Mouse (Mus musculus) midbrain, embryonic 14.5 days (tissue): ENCODE measurements around the gene Bcat2. TPM values are rescaled to one million over a fixed set of nuclear protein-coding genes. Genes with fewer than 3 reads are reported as not detected.

Experiments
- ATAC-seq: fragments of 200-750 bp; cut with Nextera tagmentation; 2 replicates; pipeline ENCODE4 v1.8.0; 2017; ENCODE audit warnings: moderate number of reproducible peaks, moderate library complexity; ENCODE audit not compliant: low FRiP score, low TSS enrichment
- DNase-seq: peaks from one replicate; pipeline ENCODE4 v3.0.0-alpha.2; 2015
- H3K27ac ChIP-seq: fragments of 300-500 bp; sonication (generic); replicated peaks from 2 replicates; pipeline ENCODE4 v1.5.1; 2014; ENCODE audit warnings: mild to moderate bottlenecking, low read depth, low read length, moderate library complexity
- H3K27me3 ChIP-seq: fragments of 300-500 bp; sonication (generic); 2 replicates; pipeline ENCODE4 v1.6.1; 2014; ENCODE audit warnings: low read length, control low read depth, mixed read lengths; ENCODE audit not compliant: control insufficient read depth, insufficient read depth
- H3K36me3 ChIP-seq: fragments of 300-500 bp; sonication (generic); 2 replicates; pipeline ENCODE4 v1.6.1; 2014; ENCODE audit warnings: low read length, control low read depth; ENCODE audit not compliant: control insufficient read depth, insufficient read depth
- H3K4me1 ChIP-seq: fragments of 300-500 bp; sonication (generic); 2 replicates; pipeline ENCODE4 v1.6.1; 2014; ENCODE audit warnings: mild to moderate bottlenecking, antibody characterized with exemption, low read length, control low read depth; ENCODE audit not compliant: control insufficient read depth, insufficient read depth
- H3K4me2 ChIP-seq: fragments of 300-500 bp; sonication (generic); 2 replicates; pipeline ENCODE4 v1.6.1; 2014; ENCODE audit warnings: mild to moderate bottlenecking, low read length, moderate library complexity
- H3K4me3 ChIP-seq: fragments of 300-500 bp; sonication (generic); replicated peaks from 2 replicates; pipeline ENCODE4 v1.5.1; 2014; ENCODE audit warnings: low read depth, low read length
- H3K9ac ChIP-seq: fragments of 300-500 bp; sonication (generic); replicated peaks from 2 replicates; pipeline ENCODE4 v1.6.1; 2014; ENCODE audit warnings: mild to moderate bottlenecking, low read length, moderate library complexity
- H3K9me3 ChIP-seq: fragments of 300-500 bp; sonication (generic); 2 replicates; pipeline ENCODE4 v1.6.1; 2016; ENCODE audit warnings: low read length, control low read depth, mixed read lengths; ENCODE audit not compliant: control insufficient read depth
- WGBS: fragments of 180-500 bp; shearing (Covaris S2); extraction: QIAGEN DNeasy Blood & Tissue Kit; methylation state at CpG from one replicate; pipeline ENCODE4 v1.1.7; 2014; 5-methylcytosine and 5-hydroxymethylcytosine counted together
- polyA plus RNA-seq: library from polyadenylated mRNA; unstranded; fragments of >200 nt; fragmentation: Nextera tagmentation; extraction: Ambion mirVana; gene quantifications from 2 replicates; pipeline ENCODE4 v1.2.1, GENCODE M21; 2014

Gene Bcat2
- polyA plus RNA-seq, 1 experiment from 2014 or later = 14.9 TPM

- Histone ChIP-seq H3K9ac (no peak overlapping the region), H3K4me2 (no peak overlapping the region), H3K36me3 (no peaks in the 10 kb centered on the region), H3K27me3 (no peaks in the 10 kb centered on the region; the same call in 1 of the 2 replicates), H3K27ac (no peak overlapping the region), H3K4me3 (no peak overlapping the region), H3K9me3 (no peaks in the 10 kb centered on the region), H3K4me1 (no peaks in the 10 kb centered on the region)
- ATAC-seq (no peak), DNase-seq (no peak)
- 69% methylated on average over 6 of the region's 6 CpGs for WGBS
Observed at GRCm38 (mm10) chr7:45558907-45559306, 11.0 kb upstream of the Bcat2 start.

GRCm38 (mm10) chr7:45560241-45560640 lies 9.7 kb upstream of the Bcat2 start:
- Histone ChIP-seq H3K27ac (no peak overlapping the region), H3K9me3 (no peaks in the 10 kb centered on the region), H3K4me2 (no peak overlapping the region), H3K4me3 (no peak overlapping the region), H3K9ac (no peak overlapping the region), H3K27me3 (no peaks in the 10 kb centered on the region; the same call in 1 of the 2 replicates), H3K36me3 (no peaks in the 10 kb centered on the region), H3K4me1 (no peaks in the 10 kb centered on the region)
- WGBS = 82% methylated on average over 7 of the region's 7 CpGs
- ATAC-seq (no peak), DNase-seq (no peak)

GRCm38 (mm10) chr7:45560843-45561623 lies 8.9 kb upstream of the Bcat2 start:
- ATAC-seq (no peak), DNase-seq (peak; percentile 88)
- Histone ChIP-seq H3K9me3 (no peaks in the 10 kb centered on the region), H3K36me3 (no peaks in the 10 kb centered on the region), H3K9ac (no peak overlapping the region), H3K4me2 (no peak overlapping the region), H3K4me1 (no peaks in the 10 kb centered on the region), H3K4me3 (no peak overlapping the region), H3K27me3 (no peaks in the 10 kb centered on the region; the same call in 1 of the 2 replicates), H3K27ac (no peak overlapping the region)
- 27% methylated on average over 17 of the region's 17 CpGs for WGBS

DNA sequence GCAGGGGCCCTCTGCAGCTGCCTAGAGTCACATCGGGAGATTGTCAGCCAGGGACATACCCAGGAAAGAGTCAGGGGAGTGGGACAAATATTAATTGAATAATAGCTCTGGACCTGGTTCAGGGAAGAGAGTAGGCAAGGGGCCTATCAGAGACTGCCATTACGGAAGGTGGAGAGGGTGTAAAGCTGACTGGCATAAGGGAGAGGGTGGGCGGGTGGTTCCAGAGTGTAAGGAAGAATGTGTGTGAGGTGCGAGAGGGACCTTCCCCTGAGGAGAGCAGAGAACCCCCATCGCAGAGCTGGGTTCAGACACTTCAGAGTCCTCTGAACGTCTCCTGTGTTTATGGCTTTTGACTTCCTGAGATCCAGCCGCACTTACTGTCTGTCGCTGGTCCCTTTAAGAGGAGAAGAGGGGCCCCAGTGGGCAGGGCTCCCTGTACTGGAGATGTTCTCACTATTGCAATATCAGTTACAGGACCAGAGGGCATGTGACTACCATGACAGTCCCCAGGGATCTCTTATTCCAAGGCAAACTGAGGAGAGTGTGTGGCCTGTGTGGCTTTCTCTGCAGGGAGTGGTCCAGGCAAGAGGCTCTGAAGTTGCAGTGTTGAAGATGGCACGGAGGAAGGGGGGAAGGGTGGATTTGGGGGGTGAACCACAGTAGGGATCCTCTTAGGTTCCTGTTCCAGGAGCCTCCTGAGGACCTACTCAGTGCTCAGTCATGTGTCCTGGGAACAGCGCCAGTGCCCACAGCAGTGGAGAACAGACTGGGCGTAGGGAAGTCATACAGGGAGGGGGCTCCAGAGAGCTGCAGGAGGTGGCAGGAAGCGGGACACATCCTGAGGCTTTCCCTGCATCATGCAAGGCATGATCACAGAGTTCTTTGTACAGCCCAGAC lies 8.1 kb upstream of the Bcat2 start:
- no peak for ATAC-seq
- H3K4me3 ChIP-seq = no peak overlapping the region
- 62% methylated on average over 12 of the region's 12 CpGs for WGBS
- H3K36me3 ChIP-seq = no peaks in the 10 kb centered on the region
- H3K4me2 ChIP-seq = no peak overlapping the region
- H3K9me3 ChIP-seq = no peaks in the 10 kb centered on the region
- no peak for DNase-seq
- no peak overlapping the region for H3K9ac ChIP-seq
- H3K4me1 ChIP-seq = no peaks in the 10 kb centered on the region
- no peaks in the 10 kb centered on the region; the same call in 1 of the 2 replicates for H3K27me3 ChIP-seq
- H3K27ac ChIP-seq = no peak overlapping the region

DNA sequence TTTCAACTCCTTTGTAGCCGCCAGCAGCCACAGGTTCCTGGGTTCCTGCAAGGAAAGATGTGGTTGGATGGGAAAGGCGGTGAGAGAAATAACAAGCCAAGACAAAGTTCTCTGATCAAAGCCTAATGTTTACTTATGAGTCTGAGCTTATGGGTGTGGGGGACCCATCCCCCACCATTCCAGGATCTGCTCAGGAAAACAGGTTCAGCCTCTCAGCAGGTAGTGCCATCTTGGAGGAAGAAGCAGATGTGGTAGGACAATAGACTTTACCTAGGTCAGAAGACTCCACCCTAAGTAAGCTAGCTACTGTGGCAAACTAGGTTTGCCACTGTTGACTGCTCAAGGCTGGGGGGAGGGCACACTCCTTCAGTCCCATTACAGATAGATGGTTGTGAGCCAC lies 5.1 kb upstream of the Bcat2 start:
- H3K4me2 ChIP-seq = no peak overlapping the region
- ATAC-seq (no peak), DNase-seq (no peak)
- H3K36me3 ChIP-seq = no peaks in the 10 kb centered on the region
- H3K27me3 ChIP-seq = no peaks in the 10 kb centered on the region; the same call in 1 of the 2 replicates
- no peaks in the 10 kb centered on the region for H3K9me3 ChIP-seq
- 0 out of 2 replicates have a peak, but pooled peaks cover 5% of the 10 kb centered on the region for H3K4me1 ChIP-seq
- WGBS = 86% methylated on average over 2 of the region's 2 CpGs
- H3K9ac ChIP-seq = no peak overlapping the region
- H3K4me3 ChIP-seq = no peak overlapping the region
- no peak overlapping the region for H3K27ac ChIP-seq

DNA sequence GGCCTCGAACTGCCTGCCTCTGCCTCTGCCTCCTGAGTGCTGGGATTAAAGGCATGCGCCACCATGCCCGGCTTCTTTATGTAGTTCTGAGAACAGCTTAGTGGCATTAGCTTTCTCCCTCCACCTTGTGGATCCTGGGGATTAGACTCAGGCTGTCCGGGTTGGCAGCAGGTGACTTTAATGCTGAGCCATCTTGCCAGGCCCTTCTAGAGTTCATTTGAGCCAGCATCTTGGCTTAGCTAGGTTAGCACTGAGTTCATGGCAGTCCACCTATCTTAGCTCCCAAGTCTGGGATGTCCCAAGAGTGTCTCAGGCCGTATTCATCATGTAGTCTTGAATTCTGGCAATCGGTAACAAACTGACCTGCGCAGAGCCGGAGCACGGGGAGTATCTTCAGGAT lies 4.5 kb upstream of the Bcat2 start:
- no peak overlapping the region for H3K4me2 ChIP-seq
- H3K27ac ChIP-seq = no peak overlapping the region
- no peaks in the 10 kb centered on the region for H3K9me3 ChIP-seq
- H3K27me3 ChIP-seq = no peaks in the 10 kb centered on the region; the same call in 1 of the 2 replicates
- DNase-seq (no peak), ATAC-seq (no peak)
- 90% methylated on average over 9 of the region's 9 CpGs for WGBS
- H3K4me3 ChIP-seq = no peak overlapping the region
- no peak overlapping the region for H3K9ac ChIP-seq
- H3K4me1 ChIP-seq = 0 out of 2 replicates have a peak, but pooled peaks cover 5% of the 10 kb centered on the region
- no peaks in the 10 kb centered on the region for H3K36me3 ChIP-seq

GRCm38 (mm10) chr7:45567112-45567779 lies 2.7 kb upstream of the Bcat2 start:
- ATAC-seq (no peak), DNase-seq (no peak)
- Histone ChIP-seq H3K4me3 (no peak overlapping the region), H3K4me1 (peaks cover 17% of the 10 kb centered on the region), H3K27ac (no peak overlapping the region), H3K9me3 (no peaks in the 10 kb centered on the region), H3K4me2 (peak overlapping the region; percentile 74), H3K36me3 (no peaks in the 10 kb centered on the region), H3K9ac (no peak overlapping the region), H3K27me3 (no peaks in the 10 kb centered on the region)
- 70% methylated on average over 8 of the region's 8 CpGs for WGBS

- Histone ChIP-seq H3K9ac (peak overlapping the region; percentile 42), H3K4me1 (peaks cover 17% of the 10 kb centered on the region), H3K9me3 (no peaks in the 10 kb centered on the region), H3K36me3 (no peaks in the 10 kb centered on the region), H3K4me3 (peak overlapping the region; percentile 43), H3K27ac (peak overlapping the region; percentile 64), H3K4me2 (peak overlapping the region; percentile 74), H3K27me3 (no peaks in the 10 kb centered on the region)
- ATAC-seq (peak; percentile 91), DNase-seq (peak; percentile 91)
- WGBS = under 1% methylated on average over 24 of the region's 24 CpGs
Observed at GRCm38 (mm10) chr7:45567780-45568516, 2.0 kb upstream of the Bcat2 start.
